Mouse (Mus musculus): ENCODE data around the gene Fhit.

- TF ChIP-seq CTCF (IDR thresholded peaks at IDR 0.05; ENCODE audit: borderline replicate concordance, extremely low read depth, insufficient read depth, insufficient read length) (no peak), POLR2A (IDR thresholded peaks at IDR 0.05; ENCODE audit: borderline replicate concordance, extremely low read depth, insufficient read depth, insufficient read length, poor library complexity, severe bottlenecking) (no peak)
Measured at GRCm38 (mm10) chr14:9697101-9697500, 1464.7 kb downstream of the Fhit start.
